Mouse (Mus musculus): ENCODE measurements around the gene Thra. TPM values are rescaled to one million over a fixed set of nuclear protein-coding genes. Genes with fewer than 3 reads are reported as not detected.

The Thra gene
- 45.3 and 47.6 TPM in 2 replicates for polyA plus RNA-seq (2016; fragmentation: Nextera tagmentation; extraction: Ambion mirVana)

- 0% methylated on average over 22 of the region's 22 CpGs for WGBS
- H3K27me3 ChIP-seq: no peaks in the 10 kb centered on the region
- peak within 1 kb of the TSS; percentile 83 for H3K4me3 ChIP-seq
- H3K27ac ChIP-seq (replicated peaks): peak within 1 kb of the TSS; percentile 99
- peak within 1 kb of the TSS; percentile 94 for H3K9ac ChIP-seq (replicated peaks)
- peak within 1 kb of the TSS; percentile 74 for H3K4me2 ChIP-seq (replicated peaks)
- ATAC-seq (ENCODE audit: low FRiP score, low read depth): peak; percentile 44
- H3K36me3 ChIP-seq: no peaks in the 10 kb centered on the region
- no peaks in the 10 kb centered on the region for H3K9me3 ChIP-seq
- peaks cover 64% of the 10 kb centered on the region for H3K4me1 ChIP-seq
These were observed at the start of gene Thra for GRCm38 (mm10) chr11:98740393-98741050. Gene Thra (plus strand): TSS chr11:98740638.

GRCm38 (mm10) chr11:98693201-98693600 is 47.2 kb upstream of the Thra start:
- Histone ChIP-seq H3K36me3 (peaks cover 80% of the 10 kb centered on the region), H3K9ac (replicated peaks) (no peak overlapping the region), H3K9me3 (no peaks in the 10 kb centered on the region), H3K4me3 (no peak overlapping the region), H3K4me2 (replicated peaks) (no peak overlapping the region), H3K27ac (replicated peaks) (no peak overlapping the region), H3K4me1 (no peaks in the 10 kb centered on the region), H3K27me3 (no peaks in the 10 kb centered on the region)
- ATAC-seq (ENCODE audit: low FRiP score, low read depth): no peak
- 79% methylated on average over 13 of the region's 13 CpGs for WGBS

GRCm38 (mm10) chr11:98693746-98694145 is 46.7 kb upstream of the Thra start:
- H3K27me3 ChIP-seq: no peaks in the 10 kb centered on the region
- ATAC-seq (ENCODE audit: low FRiP score, low read depth): no peak
- H3K9ac ChIP-seq (replicated peaks): no peak overlapping the region
- no peaks in the 10 kb centered on the region for H3K9me3 ChIP-seq
- H3K4me1 ChIP-seq: no peaks in the 10 kb centered on the region
- H3K36me3 ChIP-seq: peaks cover 78% of the 10 kb centered on the region
- H3K27ac ChIP-seq (replicated peaks): no peak overlapping the region
- WGBS: 93% methylated on average over 9 of the region's 9 CpGs
- H3K4me2 ChIP-seq (replicated peaks): no peak overlapping the region
- no peak overlapping the region for H3K4me3 ChIP-seq

- no peak overlapping the region for H3K9ac ChIP-seq (replicated peaks)
- WGBS: 90% methylated on average over 9 of the region's 9 CpGs
- no peaks in the 10 kb centered on the region for H3K9me3 ChIP-seq
- no peak for ATAC-seq (ENCODE audit: low FRiP score, low read depth)
- H3K4me1 ChIP-seq: no peaks in the 10 kb centered on the region
- no peak overlapping the region for H3K4me3 ChIP-seq
- no peak overlapping the region for H3K4me2 ChIP-seq (replicated peaks)
- no peak overlapping the region for H3K27ac ChIP-seq (replicated peaks)
- H3K36me3 ChIP-seq: peaks cover 75% of the 10 kb centered on the region
- no peaks in the 10 kb centered on the region for H3K27me3 ChIP-seq
These were observed 46.1 kb upstream of the Thra start for GRCm38 (mm10) chr11:98694301-98694700.

GRCm38 (mm10) chr11:98695408-98695807 is 45.0 kb upstream of the Thra start:
- 75% methylated on average over 14 of the region's 14 CpGs for WGBS
- H3K4me2 ChIP-seq (replicated peaks): no peak overlapping the region
- H3K27ac ChIP-seq (replicated peaks): no peak overlapping the region
- no peak overlapping the region for H3K4me3 ChIP-seq
- H3K9me3 ChIP-seq: no peaks in the 10 kb centered on the region
- no peak for ATAC-seq (ENCODE audit: low FRiP score, low read depth)
- no peaks in the 10 kb centered on the region for H3K4me1 ChIP-seq
- no peak overlapping the region for H3K9ac ChIP-seq (replicated peaks)
- H3K36me3 ChIP-seq: peaks cover 64% of the 10 kb centered on the region
- no peaks in the 10 kb centered on the region for H3K27me3 ChIP-seq

GRCm38 (mm10) chr11:98696454-98697216 is 43.8 kb upstream of the Thra start:
- Histone ChIP-seq H3K36me3 (peaks cover 52% of the 10 kb centered on the region), H3K9me3 (no peaks in the 10 kb centered on the region), H3K4me2 (replicated peaks) (no peak overlapping the region), H3K27me3 (no peaks in the 10 kb centered on the region; the same call in 1 of the 2 replicates), H3K4me1 (no peaks in the 10 kb centered on the region), H3K4me3 (no peak overlapping the region), H3K9ac (replicated peaks) (no peak overlapping the region), H3K27ac (replicated peaks) (no peak overlapping the region)
- 91% methylated on average over 14 of the region's 14 CpGs for WGBS
- no peak for ATAC-seq (ENCODE audit: low FRiP score, low read depth)

- no peak overlapping the region for H3K4me3 ChIP-seq
- no peak overlapping the region for H3K9ac ChIP-seq (replicated peaks)
- H3K36me3 ChIP-seq: peaks cover 46% of the 10 kb centered on the region
- H3K4me1 ChIP-seq: no peaks in the 10 kb centered on the region
- H3K27me3 ChIP-seq: no peaks in the 10 kb centered on the region; the same call in 1 of the 2 replicates
- WGBS: 90% methylated on average over 12 of the region's 12 CpGs
- ATAC-seq (ENCODE audit: low FRiP score, low read depth): no peak
- H3K27ac ChIP-seq (replicated peaks): no peak overlapping the region
- no peak overlapping the region for H3K4me2 ChIP-seq (replicated peaks)
- no peaks in the 10 kb centered on the region for H3K9me3 ChIP-seq
These were observed 43.2 kb upstream of the Thra start for GRCm38 (mm10) chr11:98697225-98697624.

GRCm38 (mm10) chr11:98698849-98699640 is 41.4 kb upstream of the Thra start:
- no peak for ATAC-seq (ENCODE audit: low FRiP score, low read depth)
- H3K36me3 ChIP-seq: peaks cover 30% of the 10 kb centered on the region
- 83% methylated on average over 16 of the region's 16 CpGs for WGBS
- no peak overlapping the region for H3K9ac ChIP-seq (replicated peaks)
- H3K4me3 ChIP-seq: no peak overlapping the region
- H3K27me3 ChIP-seq: no peaks in the 10 kb centered on the region; the same call in 1 of the 2 replicates
- H3K27ac ChIP-seq (replicated peaks): no peak overlapping the region
- no peak overlapping the region for H3K4me2 ChIP-seq (replicated peaks)
- no peaks in the 10 kb centered on the region for H3K9me3 ChIP-seq
- H3K4me1 ChIP-seq: no peaks in the 10 kb centered on the region

GRCm38 (mm10) chr11:98699911-98700310 is 40.5 kb upstream of the Thra start:
- H3K9me3 ChIP-seq: no peaks in the 10 kb centered on the region
- no peaks in the 10 kb centered on the region; the same call in 1 of the 2 replicates for H3K27me3 ChIP-seq
- no peaks in the 10 kb centered on the region for H3K4me1 ChIP-seq
- ATAC-seq (ENCODE audit: low FRiP score, low read depth): no peak
- H3K9ac ChIP-seq (replicated peaks): no peak overlapping the region
- H3K27ac ChIP-seq (replicated peaks): no peak overlapping the region
- 33% methylated on average over 4 of the region's 4 CpGs for WGBS
- H3K4me2 ChIP-seq (replicated peaks): no peak overlapping the region
- peaks cover 30% of the 10 kb centered on the region for H3K36me3 ChIP-seq
- H3K4me3 ChIP-seq: no peak overlapping the region

- Histone ChIP-seq H3K4me1 (no peaks in the 10 kb centered on the region), H3K9ac (replicated peaks) (no peak within 1 kb of the TSS), H3K27me3 (no peaks in the 10 kb centered on the region; the same call in 1 of the 2 replicates), H3K36me3 (peaks cover 30% of the 10 kb centered on the region), H3K9me3 (no peaks in the 10 kb centered on the region), H3K27ac (replicated peaks) (no peak within 1 kb of the TSS), H3K4me2 (replicated peaks) (no peak within 1 kb of the TSS), H3K4me3 (no peak within 1 kb of the TSS)
- no peak for ATAC-seq (ENCODE audit: low FRiP score, low read depth)
- 43% methylated on average over 10 of the region's 10 CpGs for WGBS
These were observed 39.2 kb upstream of the Thra start, which contains the start of gene Csf3 for GRCm38 (mm10) chr11:98701213-98701670. Gene Csf3 (plus strand): TSS chr11:98701263.

- H3K9me3 ChIP-seq: no peaks in the 10 kb centered on the region
- no peak overlapping the region for H3K4me3 ChIP-seq
- H3K27me3 ChIP-seq: no peaks in the 10 kb centered on the region; the same call in 1 of the 2 replicates
- no peaks in the 10 kb centered on the region for H3K4me1 ChIP-seq
- no peak for ATAC-seq (ENCODE audit: low FRiP score, low read depth)
- no peak overlapping the region for H3K4me2 ChIP-seq (replicated peaks)
- peaks cover 35% of the 10 kb centered on the region for H3K36me3 ChIP-seq
- H3K9ac ChIP-seq (replicated peaks): no peak overlapping the region
- no peak overlapping the region for H3K27ac ChIP-seq (replicated peaks)
- WGBS: 76% methylated on average over 5 of the region's 5 CpGs
These were observed 38.1 kb upstream of the Thra start for GRCm38 (mm10) chr11:98702323-98702722.

Measured in midbrain, embryonic 12.5 days (tissue).